Mouse (Mus musculus) kidney, adult 2 months (tissue): ENCODE measurements around the gene Tmem198b. TPM values are rescaled to one million over a fixed set of nuclear protein-coding genes. Genes with fewer than 3 reads are reported as not detected.

Source experiments
- DNase-seq: peaks from one replicate; pipeline ENCODE4 v3.0.0; 2021
- H3K27ac ChIP-seq: fragments of 200-500 bp; 2 replicates; pipeline ENCODE4 v1.5.1; 2012; ENCODE audit warnings: low read depth, low read length, control low read depth, inconsistent platforms; ENCODE audit not compliant: insufficient read depth
- H3K27me3 ChIP-seq: fragments of 200-500 bp; replicated peaks from 2 replicates; pipeline ENCODE4 v1.6.1; 2012; ENCODE audit warnings: mild to moderate bottlenecking, moderate library complexity, low read length, inconsistent platforms; ENCODE audit not compliant: control insufficient read depth, insufficient read depth
- H3K36me3 ChIP-seq: fragments of 200-500 bp; 2 replicates; pipeline ENCODE4 v1.6.1; 2012; ENCODE audit warnings: mild to moderate bottlenecking, moderate library complexity, low read length, inconsistent platforms; ENCODE audit not compliant: control insufficient read depth, insufficient read depth
- H3K4me1 ChIP-seq: fragments of 200-500 bp; 2 replicates; pipeline ENCODE4 v1.6.1; 2011; ENCODE audit warnings: low read length; ENCODE audit not compliant: control insufficient read depth, insufficient read depth
- H3K4me3 ChIP-seq: fragments of 200-500 bp; 2 replicates; pipeline ENCODE4 v1.5.1; 2011; ENCODE audit warnings: mild to moderate bottlenecking, low read depth, low read length, control low read depth; ENCODE audit not compliant: insufficient read depth
- CTCF ChIP-seq: fragments of 200-500 bp; conservative IDR thresholded peaks from 2 replicates; pipeline ENCODE4 v1.5.1; 2011; ENCODE audit warnings: low read depth, mild to moderate bottlenecking, control low read depth, low read length, moderate library complexity, mixed read lengths; ENCODE audit not compliant: insufficient read depth, insufficient read length
- POLR2A ChIP-seq: fragments of 200-500 bp; IDR thresholded peaks from one replicate; pipeline ENCODE4 v1.6.1; 2011; ENCODE audit warnings: low read depth, low read length, control low read depth
- WGBS: fragments of 180-500 bp; shearing (Covaris S2); methylation state at CpG from one replicate; pipeline ENCODE4 v1.1.7; 2018; 5-methylcytosine and 5-hydroxymethylcytosine counted together
- polyA plus RNA-seq: library from polyadenylated mRNA; depleted of rRNA; stranded (reverse); fragments of >200 nt; gene quantifications from 2 replicates; pipeline ENCODE4 v1.2.3, GENCODE M21; 2012; rRNA removed

Tmem198b gene
- polyA plus RNA-seq: 10.0 and 11.8 TPM in 2 replicates

DNA sequence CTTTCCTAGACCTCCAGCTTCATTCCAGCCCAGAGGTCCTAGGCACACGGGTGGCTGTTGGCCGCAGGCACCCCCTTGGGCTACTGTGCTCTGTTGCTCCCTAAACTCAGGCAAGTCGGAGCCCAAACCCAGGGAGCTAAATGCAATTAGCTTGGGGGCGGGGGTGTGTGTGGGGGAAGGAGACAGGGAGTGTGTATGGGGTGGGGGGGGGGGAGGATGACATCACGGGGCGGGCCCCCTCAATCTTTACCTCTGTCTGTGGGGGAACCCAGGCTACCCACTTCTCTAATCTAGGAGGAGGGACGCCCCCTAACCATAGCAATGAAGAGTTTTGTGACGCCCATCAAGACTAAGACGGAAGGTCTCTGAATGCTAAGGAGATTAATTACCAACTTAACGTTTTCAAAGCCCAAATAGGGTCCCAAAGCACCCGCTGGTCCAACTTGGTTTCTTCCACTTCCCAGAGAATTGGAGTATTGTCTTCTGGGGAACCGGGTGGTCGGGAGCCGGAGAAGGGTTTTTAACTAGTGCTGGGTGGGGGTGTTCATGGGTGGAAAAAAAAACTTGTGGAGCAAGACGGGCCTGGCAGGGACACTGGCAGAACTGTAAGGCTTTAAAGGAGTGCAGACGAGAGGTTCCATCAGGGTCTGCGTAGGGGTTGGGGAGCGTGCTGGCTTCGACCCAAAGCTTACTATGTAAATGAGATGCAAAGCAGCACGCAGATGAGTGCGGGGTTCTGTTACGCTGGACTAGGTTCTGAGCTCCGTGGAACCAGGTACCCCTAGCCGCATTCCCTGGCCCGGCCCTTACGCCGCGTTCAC, at the start of gene Tmem198b:
Gene Tmem198b (minus strand): TSS at position 100 of the 821 bp plus-strand sequence.
- TF ChIP-seq CTCF (no peak), POLR2A (no peak)
- no peaks in the 10 kb centered on the region for H3K36me3 ChIP-seq
- DNase-seq: peak; percentile 66
- H3K4me1 ChIP-seq: peaks cover 12% of the 10 kb centered on the region; the same call in 1 of the 2 replicates
- peak within 1 kb of the TSS; percentile 86 for H3K4me3 ChIP-seq
- WGBS: under 1% methylated on average over 28 of the region's 28 CpGs
- H3K27me3 ChIP-seq: no peaks in the 10 kb centered on the region
- H3K27ac ChIP-seq: peak within 1 kb of the TSS; percentile 88

DNA sequence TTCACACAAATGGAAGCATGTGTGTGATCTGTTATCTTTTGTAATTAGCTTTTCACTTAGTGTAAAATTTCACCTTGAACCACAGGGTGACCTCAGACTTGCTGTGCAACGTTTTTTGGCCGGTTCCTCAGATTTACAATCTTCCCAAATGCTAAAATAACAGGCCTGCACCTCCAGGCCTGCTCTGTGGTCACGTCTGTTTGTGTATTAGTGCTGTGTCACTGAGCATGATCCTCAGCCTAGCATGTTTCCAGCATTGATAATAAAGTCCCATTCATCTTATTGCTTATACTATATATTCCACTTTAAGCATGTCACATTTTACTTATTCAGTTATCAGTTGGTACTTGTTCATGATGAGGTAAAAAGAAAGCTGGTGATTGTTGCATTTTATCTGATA, 46.2 kb upstream of the Tmem198b start:
- no peak overlapping the region for H3K4me3 ChIP-seq
- H3K4me1 ChIP-seq: peaks cover 2% of the 10 kb centered on the region; the same call in 1 of the 2 replicates
- peaks cover 5% of the 10 kb centered on the region; the same call in 1 of the 2 replicates for H3K36me3 ChIP-seq
- 44% methylated on average over 3 of the region's 3 CpGs for WGBS
- H3K27ac ChIP-seq: no peak overlapping the region
- no peaks in the 10 kb centered on the region for H3K27me3 ChIP-seq
- no peak for DNase-seq
- no peak for TF ChIP-seq CTCF
- no peak for TF ChIP-seq POLR2A

DNA sequence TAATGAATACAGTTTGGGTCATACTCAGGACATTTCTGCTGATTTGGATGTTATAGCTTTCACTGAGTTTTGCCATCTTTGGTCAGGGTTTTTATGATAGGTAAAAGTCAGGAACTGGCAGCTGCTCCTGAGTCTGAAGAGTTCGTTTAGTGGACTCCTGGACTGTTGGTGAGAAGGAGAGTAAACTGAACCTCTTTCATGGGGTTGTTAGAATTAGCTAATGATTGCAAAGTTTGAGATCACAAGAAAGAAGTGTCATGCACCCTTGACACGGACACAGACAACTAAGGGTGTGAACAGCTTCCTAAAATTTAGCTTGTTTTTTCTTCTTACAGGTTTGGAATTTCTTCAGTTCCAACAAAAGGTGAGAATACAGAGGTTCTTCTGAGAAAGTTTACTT, 44.3 kb upstream of the Tmem198b start:
- H3K4me3 ChIP-seq: no peak overlapping the region
- 28% methylated on average over 2 of the region's 2 CpGs for WGBS
- peaks cover 2% of the 10 kb centered on the region; the same call in 1 of the 2 replicates for H3K4me1 ChIP-seq
- TF ChIP-seq POLR2A (no peak), CTCF (no peak)
- DNase-seq: peak; percentile 69
- H3K27me3 ChIP-seq: no peaks in the 10 kb centered on the region
- H3K36me3 ChIP-seq: peaks cover 2% of the 10 kb centered on the region; the same call in 1 of the 2 replicates
- H3K27ac ChIP-seq: no peak overlapping the region

DNA sequence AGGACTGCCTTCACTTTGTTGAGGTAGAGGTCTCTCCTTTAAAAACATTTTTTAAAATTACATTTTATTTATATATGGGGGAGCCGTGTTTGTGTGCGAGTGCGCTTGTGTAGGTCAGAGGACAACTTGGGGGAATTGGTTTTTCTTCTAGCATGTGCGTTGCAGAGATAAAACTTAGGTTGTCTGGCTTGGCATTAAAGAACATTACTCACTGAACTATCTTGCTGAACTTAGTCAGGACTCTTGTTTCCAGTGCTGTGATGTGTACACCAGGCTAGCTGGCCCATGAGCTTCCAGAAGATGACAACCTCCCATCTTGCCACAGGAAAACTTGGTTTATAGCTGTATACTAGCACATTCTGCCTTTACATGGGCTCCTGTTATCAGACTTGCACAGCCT, 42.5 kb upstream of the Tmem198b start:
- H3K36me3 ChIP-seq: peaks cover 5% of the 10 kb centered on the region; the same call in 1 of the 2 replicates
- no peak overlapping the region for H3K4me3 ChIP-seq
- no peak for DNase-seq
- H3K4me1 ChIP-seq: peaks cover 2% of the 10 kb centered on the region; the same call in 1 of the 2 replicates
- no peaks in the 10 kb centered on the region for H3K27me3 ChIP-seq
- H3K27ac ChIP-seq: no peak overlapping the region
- WGBS: 95% methylated on average over 4 of the region's 4 CpGs
- TF ChIP-seq POLR2A (no peak), CTCF (no peak)

DNA sequence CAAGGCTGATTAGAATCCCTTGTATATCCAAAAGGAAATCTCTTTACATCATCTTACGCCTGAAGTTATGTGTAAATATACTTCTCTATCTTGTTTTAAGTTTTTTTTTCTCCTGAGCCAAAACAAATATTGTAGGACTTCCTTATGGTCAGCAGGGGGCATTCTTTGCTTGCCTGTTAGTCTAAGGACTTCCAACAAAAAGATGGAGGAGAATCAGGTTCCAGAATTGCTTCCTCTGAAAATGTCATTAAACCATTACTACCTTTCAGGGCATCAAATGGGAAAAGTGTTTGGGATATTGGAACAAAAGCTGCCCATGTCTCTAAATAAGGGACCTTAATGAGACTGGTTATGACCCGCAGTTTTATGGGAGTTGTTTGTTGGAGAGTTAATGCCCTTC, 41.3 kb upstream of the Tmem198b start:
- peaks cover 5% of the 10 kb centered on the region; the same call in 1 of the 2 replicates for H3K36me3 ChIP-seq
- peak; percentile 52 for DNase-seq
- TF ChIP-seq POLR2A (no peak), CTCF (0 out of 2 replicates have a peak, but pooled peaks have one; percentile 7)

DNA sequence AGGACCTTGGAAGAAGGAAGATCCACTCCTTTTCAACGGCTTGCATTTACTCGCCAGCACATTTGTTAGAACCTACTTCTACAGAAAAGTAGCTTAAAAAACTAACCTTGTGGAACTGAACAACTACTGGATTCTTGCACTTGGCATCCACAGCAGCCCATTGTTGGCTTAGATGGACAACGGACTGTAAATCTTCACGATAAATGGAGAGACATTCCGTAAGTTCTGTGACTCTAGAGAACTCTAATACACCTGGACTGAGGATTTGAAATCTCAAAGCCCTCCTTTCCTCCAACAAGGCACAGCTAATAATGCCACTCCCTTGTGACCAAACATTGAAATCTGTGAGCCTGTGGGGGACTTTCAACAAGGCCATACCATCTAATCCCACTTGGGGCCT, 39.1 kb upstream of the Tmem198b start:
- DNase-seq: no peak
- no peaks in the 10 kb centered on the region for H3K27me3 ChIP-seq
- 90% methylated on average over 5 of the region's 5 CpGs for WGBS
- H3K4me1 ChIP-seq: peaks cover 2% of the 10 kb centered on the region; the same call in 1 of the 2 replicates
- peaks cover 6% of the 10 kb centered on the region for H3K36me3 ChIP-seq
- TF ChIP-seq CTCF: no peak
- TF ChIP-seq POLR2A: no peak
- H3K4me3 ChIP-seq: no peak overlapping the region
- no peak overlapping the region for H3K27ac ChIP-seq

More for the DNA sequence above, 41.3 kb upstream of the Tmem198b start:
- Histone ChIP-seq H3K4me3 (no peak overlapping the region), H3K27me3 (no peaks in the 10 kb centered on the region), H3K27ac (no peak overlapping the region), H3K4me1 (peaks cover 2% of the 10 kb centered on the region; the same call in 1 of the 2 replicates)
- whole genome bisulfite sequencing: 34% methylated on average over 2 of the region's 2 CpGs

DNA sequence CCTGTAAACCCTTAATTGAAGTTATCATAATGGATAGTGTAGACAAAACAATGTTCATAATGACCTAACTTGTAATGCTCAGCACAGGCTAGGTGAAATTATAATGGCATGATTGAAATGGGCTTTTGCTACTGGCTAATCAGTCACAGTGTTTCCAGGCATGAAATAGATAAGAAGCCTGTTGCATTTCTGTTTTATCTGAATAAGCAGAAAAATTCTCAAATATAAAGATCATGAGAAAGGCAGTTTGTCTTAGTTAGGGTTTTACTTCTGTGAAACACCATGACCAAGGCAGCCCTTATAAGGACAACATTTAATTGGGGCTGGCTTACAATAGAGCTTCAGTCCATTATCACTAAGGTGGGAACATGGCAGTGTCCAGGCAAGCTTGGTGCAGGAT, 36.4 kb upstream of the Tmem198b start:
- H3K27ac ChIP-seq: no peak overlapping the region
- DNase-seq: no peak
- H3K27me3 ChIP-seq: no peaks in the 10 kb centered on the region
- H3K36me3 ChIP-seq: peaks cover 8% of the 10 kb centered on the region
- TF ChIP-seq CTCF (no peak), POLR2A (no peak)
- no peaks in the 10 kb centered on the region for H3K4me1 ChIP-seq
- no peak overlapping the region for H3K4me3 ChIP-seq
